Mouse (Mus musculus) small intestine, adult 2 months (tissue): ENCODE measurements around the gene Ugt1a5.

Experiments used
- CTCF ChIP-seq: fragments of 200-500 bp; IDR thresholded peaks from 2 replicates; pipeline ENCODE4 v1.5.1; 2012; ENCODE audit warnings: low read depth, mild to moderate bottlenecking, control low read depth, inconsistent platforms, low read length, moderate library complexity, mixed read lengths; ENCODE audit not compliant: insufficient replicate concordance, insufficient read length; ENCODE audit errors: extremely low read depth
- POLR2A ChIP-seq: fragments of 200-500 bp; IDR thresholded peaks from 2 replicates; pipeline ENCODE4 v1.6.1; 2012; ENCODE audit warnings: low read depth, mild to moderate bottlenecking, control low read depth, inconsistent platforms, low read length, moderate library complexity

DNA sequence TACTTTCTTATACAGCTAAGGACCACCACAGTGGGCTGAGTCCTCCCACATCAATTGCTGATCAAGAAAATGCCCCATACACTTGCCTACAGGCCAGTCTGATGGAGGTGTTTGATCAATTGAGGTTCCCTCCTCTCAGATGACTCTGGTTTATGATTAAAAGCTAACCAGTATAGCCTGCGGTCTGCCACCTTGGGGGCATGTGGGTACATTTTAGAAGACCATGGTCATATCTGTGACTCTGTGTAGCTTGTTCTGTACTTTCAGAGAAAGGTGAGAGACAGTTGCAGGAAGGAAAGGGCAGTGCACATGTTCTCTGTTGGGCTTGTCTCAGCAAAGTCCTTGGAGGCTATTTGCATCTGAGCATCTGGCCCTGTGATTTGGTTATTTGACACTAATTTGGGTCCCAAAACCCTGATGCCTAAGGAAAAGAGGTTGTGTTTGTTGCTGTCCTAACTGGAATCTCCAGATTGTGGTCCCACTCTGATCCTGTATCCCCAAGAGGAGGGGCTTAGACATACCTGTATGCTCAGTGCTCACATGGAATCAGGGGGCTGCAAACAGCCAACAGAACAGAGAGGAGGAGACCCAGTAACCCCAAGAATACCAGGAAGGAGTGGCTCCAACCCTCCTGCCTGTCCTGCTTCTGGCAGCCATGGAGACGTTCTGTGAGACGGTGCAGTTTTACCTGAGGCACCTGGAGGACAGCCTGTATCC is 67.0 kb downstream of the Ugt1a5 start:
- TF ChIP-seq POLR2A (no peak), CTCF (no peak)
